Mouse (Mus musculus) heart, postnatal 36 days (tissue): Measurements from ENCODE around the gene Clic1. TPM values are rescaled to one million over a fixed set of nuclear protein-coding genes. Genes with fewer than 3 reads are reported as not detected.
A peak's percentile ranks its signal among the peaks of the same experiment; 100 is the strongest.
"Not testable (repeated sequence)": the region's sequence is repeated elsewhere in the genome, so short reads cannot be mapped to it uniquely, and the experiment has no call there.

Experiments
- DNase-seq, 2 experiments: peaks; one replicate each; pipeline ENCODE4 v3.0.0; 2021 to 2022
- intact Hi-C: fragments of 180-260 bp; cut with DNase I; formaldehyde crosslinking; loops from one replicate; pipeline ENCODE4 v1.15.1; 2025
- total RNA-seq, 2 experiments: library from RNA; stranded (reverse); gene quantifications; 2 replicates each; pipeline ENCODE4 v1.2.3; 2021

The Clic1 gene
- total RNA-seq, 2 experiments from 2014 or later = 41.7 to 44.0 TPM

DNA sequence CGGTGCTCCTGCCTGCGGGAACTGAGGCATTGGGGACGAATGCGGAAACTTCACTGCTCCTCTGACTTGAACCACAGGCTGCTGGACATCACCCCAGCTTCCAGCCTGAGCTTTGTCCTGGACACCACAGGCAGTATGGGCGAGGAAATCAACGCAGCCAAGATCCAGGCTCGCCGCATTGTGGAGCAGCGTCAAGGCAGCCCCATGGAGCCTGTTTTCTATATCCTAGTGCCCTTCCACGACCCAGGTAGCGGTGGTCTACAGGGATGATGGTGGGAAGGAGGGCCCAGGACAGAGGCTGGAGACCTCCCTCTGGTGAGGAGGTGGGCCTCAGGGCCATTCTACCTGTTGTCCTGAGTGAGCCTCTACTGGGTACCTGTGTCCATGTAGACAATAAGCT lies 29.9 kb upstream of the Clic1 start:
- intact Hi-C loops = loop anchor here (2.0 to 5.0 kb wide), 2 partner anchors 69 to 102 kb away; partner anchors contain the start of genes Abhd16a, Csnk2b and Gpank1
- no peak for DNase-seq

DNA sequence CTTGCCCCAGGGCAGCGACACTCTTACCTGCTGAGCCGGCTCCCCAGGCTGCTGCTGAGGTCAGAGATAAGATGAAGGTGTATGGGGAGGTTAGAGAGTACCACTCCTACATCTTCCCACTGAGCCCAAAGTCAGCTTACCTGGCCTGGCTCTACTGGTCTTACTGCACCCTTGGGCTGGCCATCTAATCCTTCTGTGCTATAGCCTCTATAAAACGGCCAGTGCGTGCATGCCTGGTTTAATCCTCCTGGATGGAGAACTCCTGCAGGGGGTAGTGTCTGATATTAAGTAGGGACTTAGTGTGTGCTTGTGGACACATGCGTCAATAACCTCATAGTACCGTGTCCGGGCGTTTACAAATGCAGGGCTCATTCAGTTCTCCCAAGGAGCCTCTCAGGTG lies 29.2 kb upstream of the Clic1 start:
- DNase-seq = no peak
- intact Hi-C loops = loop anchor here (2.0 to 5.0 kb wide), 2 partner anchors 68 to 102 kb away; partner anchors contain the start of genes Abhd16a, Csnk2b and Gpank1

DNA sequence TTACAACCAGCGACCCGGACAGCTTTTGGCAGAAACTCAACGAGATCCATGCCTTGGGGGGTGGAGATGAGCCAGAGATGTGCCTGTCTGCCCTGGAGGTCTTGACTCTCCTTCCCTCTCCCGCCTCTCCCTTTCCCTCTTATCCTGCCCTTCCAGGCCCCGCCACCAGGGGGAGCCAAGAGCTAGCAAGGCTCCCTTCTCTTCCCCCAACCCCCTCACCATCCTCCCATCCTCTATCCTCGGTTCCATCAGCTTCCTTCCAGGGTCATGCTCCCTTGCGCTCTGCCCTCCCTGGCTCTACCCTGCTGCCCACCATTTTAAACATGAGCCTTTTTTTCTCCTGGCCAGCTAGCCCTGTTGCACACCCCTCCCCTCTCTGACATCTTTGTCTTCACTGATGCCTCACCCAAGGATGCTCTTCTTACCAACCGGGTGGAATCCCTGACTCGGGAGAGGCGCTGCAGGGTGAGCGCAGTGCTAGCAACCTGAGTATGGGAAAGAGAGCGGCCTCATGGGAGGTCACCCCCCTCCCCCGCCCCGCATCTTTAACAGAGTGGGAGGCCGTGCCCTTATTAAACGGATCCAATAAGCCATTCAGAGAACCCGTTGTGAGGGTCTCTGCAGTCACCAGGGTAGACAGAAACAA lies 28.5 kb upstream of the Clic1 start:
- intact Hi-C loops = loop anchor here (1.0 to 5.0 kb wide), 5 partner anchors 38 to 101 kb away; partner anchors contain the start of genes Abhd16a, Csnk2b, Ddah2 and Gpank1
- peak; percentile 92 to 93 for DNase-seq

DNA sequence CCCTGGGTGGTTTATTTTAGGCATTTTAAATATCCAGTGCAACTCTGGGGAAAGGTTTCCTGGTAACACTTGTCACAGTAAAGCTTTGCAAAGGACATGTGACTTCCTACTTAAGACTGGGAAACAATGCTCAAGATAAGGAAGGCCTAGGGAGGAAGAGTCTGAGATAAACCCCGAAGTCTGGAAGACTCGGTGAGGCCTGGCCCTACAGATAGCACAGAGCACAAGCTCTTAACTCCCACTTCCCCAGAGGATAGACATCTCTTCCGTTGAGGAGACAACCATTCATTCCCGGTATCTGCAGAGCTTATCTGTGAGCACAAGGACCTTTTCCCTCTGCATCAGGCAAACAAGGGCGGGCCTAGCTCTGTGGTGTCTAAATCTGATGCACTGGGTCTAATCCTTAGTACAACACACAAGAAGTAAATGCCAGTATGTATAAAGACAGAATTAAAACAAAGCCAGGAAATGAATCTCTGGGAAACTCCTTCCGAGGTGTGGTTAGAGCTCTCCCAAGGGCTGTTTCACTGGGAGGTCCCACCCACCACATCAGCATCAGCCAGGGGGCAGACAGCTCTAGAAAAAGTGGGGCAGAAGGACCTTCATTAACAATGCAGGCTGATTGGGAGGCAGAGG lies 27.8 kb upstream of the Clic1 start:
- DNase-seq = peak in 1 of 2 experiments; percentile 56

DNA sequence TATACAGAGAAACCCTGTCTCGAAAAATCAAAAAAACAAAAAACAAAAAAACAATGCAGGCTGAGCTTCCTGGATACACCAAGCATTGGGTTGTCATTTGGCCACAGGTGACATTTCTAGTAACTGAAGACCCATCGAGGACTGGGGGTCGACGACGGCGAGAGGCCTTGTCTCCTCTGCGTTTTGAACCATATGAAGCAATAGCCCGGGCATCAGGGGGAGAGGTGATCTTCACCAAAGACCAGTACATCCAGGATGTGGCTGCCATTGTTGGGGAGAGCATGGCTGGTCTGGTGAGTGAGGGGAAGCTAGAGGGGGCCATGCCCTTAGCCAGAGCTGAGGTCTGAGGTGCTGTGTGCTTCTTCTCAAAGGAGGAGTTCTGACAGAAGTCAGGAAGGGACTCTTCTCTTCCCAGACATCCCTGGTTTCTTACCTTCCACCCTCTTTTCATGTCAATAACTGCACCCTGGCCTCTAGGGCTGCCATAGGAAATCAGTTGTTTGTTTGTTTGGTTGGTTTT lies 27.2 kb upstream of the Clic1 start:
- DNase-seq = no peak

More for the DNA sequence above, 27.8 kb upstream of the Clic1 start:
- intact Hi-C loops = loop anchor here (1.0 to 5.0 kb wide), 7 partner anchors 24 to 215 kb away; partner anchors contain the start of genes Abhd16a, Csnk2b, Ddah2 and Gpank1

DNA sequence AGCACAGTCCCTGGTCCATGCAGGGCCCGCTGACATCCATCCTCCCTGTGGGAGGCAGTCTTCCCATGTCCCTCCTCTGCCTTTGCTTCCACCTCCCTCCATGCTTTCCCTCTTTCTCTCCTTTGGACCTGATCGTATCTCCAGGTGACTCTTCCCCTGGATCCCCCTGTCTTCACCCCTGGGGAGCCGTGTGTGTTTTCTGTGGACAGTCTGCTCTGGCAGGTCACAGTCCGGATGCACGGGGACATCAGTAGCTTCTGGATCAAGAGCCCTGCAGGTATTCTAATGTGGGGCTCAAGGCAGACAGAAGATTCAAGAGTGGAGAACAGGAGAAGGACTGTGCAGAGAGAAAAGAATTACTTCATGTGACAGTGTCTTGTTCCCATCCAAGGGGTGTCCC lies 26.5 kb upstream of the Clic1 start:
- intact Hi-C loops = loop anchor here (2.0 to 5.0 kb wide), 2 partner anchors 99 to 214 kb away; partner anchors contain the start of genes Csnk2b and Gpank1
- no peak for DNase-seq

More for the DNA sequence above, 27.2 kb upstream of the Clic1 start:
- intact Hi-C loops = loop anchor here (1.0 to 5.0 kb wide), 3 partner anchors 24 to 214 kb away; partner anchors contain the start of genes Csnk2b, Gpank1 and Msh5

DNA sequence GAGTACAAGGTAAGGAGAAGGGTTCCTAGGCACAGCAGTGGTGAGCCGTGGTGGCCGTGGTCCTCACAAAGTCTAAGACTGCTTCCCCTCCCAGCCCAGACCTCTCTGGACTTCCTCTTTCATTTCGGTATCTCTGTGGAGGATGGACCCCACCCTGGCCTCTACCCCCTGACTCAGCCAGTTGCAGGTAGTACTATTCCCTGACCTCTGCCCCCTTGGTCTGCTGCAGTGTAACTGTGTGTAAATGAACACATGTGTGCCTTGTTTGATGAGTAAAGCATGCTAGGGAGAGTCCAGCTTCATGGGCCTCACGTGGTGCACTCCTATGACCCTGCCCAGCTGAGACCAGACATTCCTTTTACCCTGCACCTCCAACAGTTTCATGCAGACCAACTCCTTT lies 26.0 kb upstream of the Clic1 start:
- intact Hi-C loops = loop anchor here (2.0 to 5.0 kb wide), 2 partner anchors 99 to 213 kb away; partner anchors contain the start of genes Csnk2b and Gpank1

DNA sequence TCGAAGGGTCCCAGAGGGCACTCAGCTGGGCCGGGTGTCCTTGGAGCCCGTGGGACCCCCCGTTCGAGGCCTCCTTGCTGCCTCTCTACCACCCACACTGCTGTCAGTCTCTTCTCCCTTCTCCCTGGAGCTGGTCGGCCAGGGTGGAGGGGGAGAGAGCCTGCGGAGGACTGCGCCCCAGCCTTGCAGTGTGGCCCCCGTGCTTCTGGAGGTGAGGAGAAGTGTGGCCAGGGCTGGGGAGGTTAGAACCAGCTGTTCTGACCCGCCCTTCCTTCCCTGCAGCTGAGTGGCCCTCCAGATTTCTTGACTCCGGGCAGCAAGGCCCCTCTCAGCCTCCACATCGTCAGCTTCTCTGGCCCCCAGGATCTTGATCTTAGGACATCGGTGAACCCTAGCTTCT lies 25.5 kb upstream of the Clic1 start:
- intact Hi-C loops = loop anchor here (5.0 kb wide), 1 partner anchor 98 kb away; the partner anchor contains the start of genes Csnk2b and Gpank1

More for the DNA sequence above, 26.0 kb upstream of the Clic1 start:
- no peak for DNase-seq

DNA sequence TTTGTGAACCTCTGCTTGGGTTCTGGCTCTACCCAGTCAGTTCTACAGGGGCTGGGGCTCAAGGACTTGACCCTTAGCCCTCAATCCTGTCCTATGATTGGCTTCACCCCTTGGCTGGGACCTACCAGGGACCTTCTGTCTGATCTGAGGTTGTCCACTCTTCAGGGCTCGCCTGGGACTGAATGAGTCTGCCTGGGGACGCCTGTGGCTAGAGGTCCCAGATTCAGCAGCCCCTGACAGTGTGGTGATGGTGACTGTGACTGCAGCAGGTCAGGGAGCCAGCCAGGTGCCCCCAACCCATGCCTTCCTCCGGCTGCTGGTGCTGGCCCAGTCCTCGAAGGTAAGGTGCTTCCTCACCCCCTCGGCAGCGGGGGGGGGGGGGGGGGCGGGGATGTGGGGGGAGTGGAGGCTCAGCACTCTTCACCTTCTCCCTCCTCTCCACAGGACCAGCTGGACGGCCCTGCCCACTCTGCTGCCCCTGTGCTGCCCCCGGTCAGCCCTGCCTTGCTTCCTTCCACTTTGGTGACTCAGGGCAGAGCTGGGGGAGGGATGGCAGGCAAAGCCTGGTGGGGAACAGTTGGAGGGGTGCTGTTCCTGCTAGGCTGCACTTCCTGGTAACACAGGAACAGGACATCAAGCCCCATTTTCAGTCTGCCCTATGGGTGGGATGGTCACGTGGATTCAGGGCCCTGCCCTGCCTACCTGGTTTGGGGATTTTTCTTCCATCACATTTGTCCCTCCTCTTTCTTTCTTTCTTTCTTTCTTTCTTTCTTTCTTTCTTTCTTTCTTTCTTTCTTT lies 24.9 kb upstream of the Clic1 start:
- DNase-seq = no peak
- intact Hi-C loops = loop anchor here (5.0 kb wide), 1 partner anchor 97 kb away; the partner anchor contains the start of genes Csnk2b and Gpank1

More for the DNA sequence above, 25.5 kb upstream of the Clic1 start:
- DNase-seq = no peak

DNA sequence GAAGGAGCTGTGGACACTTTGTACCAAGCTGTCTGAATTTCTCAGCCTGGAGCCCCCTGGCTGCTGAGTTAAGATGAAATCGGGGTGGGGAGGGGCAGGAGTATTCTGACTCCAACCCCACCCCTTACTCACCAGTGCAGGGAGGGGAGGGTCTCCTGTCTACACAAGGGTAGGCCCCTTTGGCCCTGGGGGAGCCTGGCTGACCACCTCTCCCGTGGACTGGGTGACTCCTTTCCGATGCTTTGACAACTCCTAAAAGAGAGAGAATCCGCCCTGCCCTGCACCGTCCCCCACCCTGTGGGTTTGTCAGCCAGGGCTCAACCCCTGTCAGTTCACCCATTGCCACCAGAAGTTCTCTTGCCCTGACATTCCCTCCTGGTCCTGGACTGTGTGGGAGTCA lies 23.6 kb upstream of the Clic1 start:
- no peak for DNase-seq
- intact Hi-C loops = loop anchor here (2.0 kb wide), 1 partner anchor 15 kb away; no protein-coding TSS in a partner anchor

DNA sequence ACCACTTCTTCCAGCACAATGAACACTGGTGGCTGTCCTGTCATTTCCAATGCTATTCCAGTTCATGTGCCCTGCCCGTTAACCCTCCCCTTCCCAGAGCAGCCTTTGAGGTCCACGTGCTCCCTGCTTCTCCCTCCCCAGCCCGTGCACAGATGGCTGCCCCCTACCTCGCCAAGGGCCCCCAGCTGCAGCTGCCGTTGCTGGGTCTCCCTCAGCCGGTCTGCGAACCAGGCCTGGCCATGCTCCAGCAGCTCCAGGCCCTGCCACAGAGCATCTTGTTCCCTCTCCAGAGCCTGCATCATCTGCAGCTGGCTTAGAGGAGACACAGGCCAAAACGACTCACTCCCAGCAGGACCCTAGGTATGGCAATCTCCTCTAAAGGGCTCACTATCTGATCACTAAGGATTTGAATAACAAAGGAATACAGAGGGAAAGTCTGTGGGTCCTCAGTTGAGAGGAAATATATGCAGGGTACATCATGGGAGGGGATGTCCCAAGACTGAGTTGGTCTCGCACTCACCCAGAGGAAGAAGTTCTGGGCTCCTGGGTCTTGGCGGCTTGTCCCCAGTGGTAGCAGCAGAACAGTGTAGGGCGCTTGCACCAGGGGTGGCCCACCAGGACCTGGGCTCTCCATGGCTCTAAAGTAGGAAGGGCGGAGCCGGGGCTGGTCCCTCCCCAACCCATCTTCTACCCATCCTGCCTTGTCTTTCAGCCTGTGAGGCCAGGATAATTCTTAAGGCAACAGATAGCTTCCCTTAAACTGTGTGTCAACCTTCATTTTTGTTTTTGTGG lies 22.3 kb upstream of the Clic1 start, which contains the start of gene Sapcd1:
TSS of gene Sapcd1 (minus strand) at position 740 of the 792 bp plus-strand sequence.
- DNase-seq = no peak
- intact Hi-C loops = loop anchor here (2.0 kb wide), 1 partner anchor 13 kb away; no protein-coding TSS in a partner anchor

DNA sequence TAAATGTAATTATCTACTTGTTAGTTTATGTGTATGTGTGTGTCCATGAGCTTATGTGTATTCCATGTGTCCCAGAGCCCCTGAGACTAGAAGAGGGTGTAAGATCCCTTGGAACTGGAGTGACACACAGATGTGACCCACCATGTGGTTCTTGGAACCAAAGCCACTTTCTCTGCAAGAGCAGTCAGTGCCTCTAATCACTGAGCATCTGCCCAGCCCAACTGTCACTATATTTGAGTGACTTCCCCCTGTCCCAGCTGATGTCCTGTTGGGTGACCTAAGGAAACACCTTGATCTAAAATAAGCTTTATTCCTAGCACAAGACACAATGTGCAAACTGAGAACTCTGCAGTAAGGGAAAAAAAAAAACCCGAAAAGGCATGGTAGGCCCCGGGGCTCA lies 21.5 kb upstream of the Clic1 start:
- intact Hi-C loops = no loop called here
- DNase-seq = no peak

DNA sequence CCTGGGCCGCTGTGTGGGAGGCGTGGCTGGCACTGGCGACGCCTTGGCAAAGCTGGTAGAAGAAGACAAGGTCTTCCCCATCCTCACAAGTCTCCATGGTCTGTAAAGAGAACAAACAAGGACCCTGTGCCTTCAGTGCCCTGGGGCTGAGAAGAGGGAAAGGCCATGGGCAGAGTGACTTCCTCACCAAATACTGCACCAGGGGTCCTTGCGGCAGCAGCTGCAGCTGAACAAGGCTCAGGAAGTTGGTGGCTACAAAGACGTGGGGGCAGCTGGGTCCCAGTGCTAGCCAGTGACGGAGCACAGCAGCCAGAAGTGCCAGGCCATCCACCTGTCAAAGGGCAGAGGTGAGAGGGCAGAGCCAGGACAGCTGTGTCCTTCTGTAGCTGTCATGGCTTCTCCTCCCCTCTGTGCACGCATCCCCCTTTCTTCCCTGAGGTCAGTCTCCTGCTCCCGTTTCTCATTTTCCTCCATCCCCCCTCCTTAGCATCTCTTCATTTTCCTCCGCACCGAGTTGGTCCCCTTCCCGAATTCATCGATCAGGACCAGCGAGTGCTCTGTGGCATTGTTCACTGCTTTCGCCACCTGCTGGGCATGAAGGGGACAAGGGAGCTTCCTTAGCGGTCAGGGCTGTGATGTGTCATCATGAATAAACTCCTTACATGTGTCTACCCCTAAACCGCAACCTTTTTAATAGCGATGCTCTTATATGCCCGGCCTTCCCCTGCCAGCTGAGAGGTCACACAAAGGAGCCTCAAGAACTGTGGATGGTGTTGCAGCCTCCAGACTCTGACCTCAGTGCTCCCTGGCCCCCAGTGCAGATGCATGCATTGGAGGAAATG lies 19.9 kb upstream of the Clic1 start:
- intact Hi-C loops = no loop called here
- no peak for DNase-seq

DNA sequence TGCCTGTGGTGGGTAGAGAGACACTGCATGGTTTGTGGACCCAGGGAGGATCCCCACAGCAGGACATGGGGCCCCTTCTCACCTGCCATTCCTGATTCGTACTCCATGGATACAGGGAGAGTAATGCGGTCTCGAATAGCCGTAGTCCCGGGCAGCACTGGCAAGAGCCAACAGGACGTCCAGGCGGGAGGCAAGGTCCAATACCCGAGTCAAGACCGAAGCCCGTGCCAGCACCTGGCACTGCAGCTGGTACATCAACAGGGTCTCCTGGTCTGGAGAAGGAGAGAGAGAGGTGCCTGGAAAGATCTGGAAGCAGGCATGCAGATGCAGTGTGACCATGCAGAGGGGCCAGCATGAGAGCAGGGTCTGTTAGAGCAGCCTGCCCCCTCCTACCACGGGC lies 18.5 kb upstream of the Clic1 start:
- intact Hi-C loops = no loop called here
- no peak for DNase-seq

DNA sequence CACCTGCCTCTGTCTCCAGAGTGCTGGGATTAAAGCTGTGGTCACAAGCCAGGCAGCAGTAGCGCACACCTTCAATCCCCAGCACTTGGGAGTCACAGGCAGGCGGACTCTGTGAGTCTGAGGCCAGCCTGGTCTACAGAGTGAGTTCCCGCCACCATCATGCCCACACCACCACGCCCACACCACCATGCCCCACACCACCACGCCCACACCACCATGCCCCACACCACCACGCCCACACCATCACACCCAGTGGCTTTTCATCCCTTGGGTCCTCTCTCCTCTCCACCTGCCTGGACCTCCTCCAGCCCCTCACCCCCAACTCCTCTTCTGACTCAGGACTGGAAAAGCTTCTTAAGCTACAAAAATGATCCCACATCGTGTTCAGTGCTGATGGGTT lies 17.9 kb upstream of the Clic1 start:
- intact Hi-C loops = no loop called here
- DNase-seq = no peak

DNA sequence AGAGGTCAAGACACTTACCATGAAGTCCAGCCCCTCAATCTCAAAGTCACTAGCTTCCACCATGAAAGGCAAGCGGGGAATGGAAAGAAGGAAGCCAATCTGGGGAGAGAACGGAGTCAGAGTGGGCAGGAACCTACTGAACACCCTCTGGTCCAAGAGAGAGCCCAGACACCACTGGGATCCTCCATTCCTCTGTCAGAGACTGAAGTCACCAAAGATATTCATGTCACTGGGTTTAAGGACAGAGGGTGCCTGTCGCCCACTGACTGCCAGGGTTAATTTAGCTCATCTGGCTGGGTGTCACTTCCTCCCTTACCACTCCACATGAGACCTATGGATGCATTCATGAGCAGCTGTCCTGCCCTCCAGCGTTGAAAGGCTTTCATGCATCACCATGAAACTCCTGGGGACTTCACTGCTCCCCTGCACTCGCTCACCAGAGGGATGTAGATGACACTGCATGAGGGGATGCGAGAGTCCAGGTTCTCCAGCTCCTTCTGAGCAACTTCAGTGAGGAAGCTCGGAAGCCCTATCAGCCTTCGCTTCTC lies 17.4 kb upstream of the Clic1 start:
- intact Hi-C loops = no loop called here
- no peak for DNase-seq

DNA sequence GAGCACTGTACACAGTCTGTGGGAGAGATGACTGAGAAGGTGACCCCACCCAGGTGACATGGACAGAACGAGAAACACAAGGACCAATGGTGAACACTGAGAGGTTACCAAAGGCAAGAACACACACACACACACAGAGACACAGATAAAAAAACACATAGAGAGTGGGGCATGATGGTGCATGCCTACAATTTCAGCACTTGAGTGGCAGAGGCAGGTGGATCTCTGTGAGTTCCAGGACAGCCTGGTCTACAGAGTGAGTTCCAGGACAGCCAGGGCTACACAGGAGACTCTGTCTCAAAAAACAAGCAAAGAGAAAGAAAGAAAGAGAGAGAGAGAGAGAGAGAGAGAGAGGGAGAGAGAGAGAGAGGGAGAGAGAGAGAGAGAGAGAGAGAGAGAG lies 16.1 kb upstream of the Clic1 start:
- intact Hi-C loops, DNase-seq: not testable (repeated sequence)

DNA sequence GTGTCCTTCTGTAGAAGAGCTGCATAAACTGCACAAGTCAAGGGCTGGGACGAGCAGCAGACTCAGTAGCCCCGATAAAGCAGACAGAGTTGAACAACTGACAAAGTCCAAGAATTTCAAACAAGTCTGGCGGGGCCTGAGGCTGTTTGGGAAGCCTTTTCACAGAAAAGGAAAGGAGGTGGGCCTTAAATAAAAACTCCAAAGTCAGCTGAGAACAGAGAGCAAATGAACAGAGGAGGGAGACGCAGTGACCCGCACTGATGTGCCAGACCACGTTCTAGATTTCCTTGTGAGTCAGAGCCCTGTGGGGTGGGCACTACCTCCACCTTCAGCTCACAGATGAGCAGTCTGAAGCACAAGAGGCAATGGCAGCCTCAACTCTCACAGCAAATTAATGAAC lies 14.9 kb upstream of the Clic1 start:
- DNase-seq = no peak
- intact Hi-C loops = no loop called here
